Mouse (Mus musculus): ENCODE measurements around the gene Slpi. TPM values are rescaled to one million over a fixed set of nuclear protein-coding genes. Genes with fewer than 3 reads are reported as not detected.
A peak's percentile ranks its signal among the peaks of the same experiment; 100 is the strongest.

The Slpi gene
- polyA plus RNA-seq, 1 experiment from 2014 or later: not detected

GRCm38 (mm10) chr2:164385927-164386763 lies 2.8 kb downstream of the Slpi start:
- DNase-seq (ENCODE audit: low spot score): peak; percentile 53
- no peak overlapping the region for H3K4me3 ChIP-seq
- H3K9me3 ChIP-seq (replicated peaks): no peaks in the 10 kb centered on the region
- 17% methylated on average over 18 of the region's 18 CpGs for WGBS
- peaks cover 24% of the 10 kb centered on the region for H3K4me1 ChIP-seq
- peaks cover 56% of the 10 kb centered on the region for H3K27me3 ChIP-seq (ENCODE audit: low read depth, poor library complexity, severe bottlenecking)
- peak overlapping the region; percentile 55; the same call in 1 of the 2 replicates for H3K27ac ChIP-seq (replicated peaks)
- no peaks in the 10 kb centered on the region for H3K36me3 ChIP-seq

DNA sequence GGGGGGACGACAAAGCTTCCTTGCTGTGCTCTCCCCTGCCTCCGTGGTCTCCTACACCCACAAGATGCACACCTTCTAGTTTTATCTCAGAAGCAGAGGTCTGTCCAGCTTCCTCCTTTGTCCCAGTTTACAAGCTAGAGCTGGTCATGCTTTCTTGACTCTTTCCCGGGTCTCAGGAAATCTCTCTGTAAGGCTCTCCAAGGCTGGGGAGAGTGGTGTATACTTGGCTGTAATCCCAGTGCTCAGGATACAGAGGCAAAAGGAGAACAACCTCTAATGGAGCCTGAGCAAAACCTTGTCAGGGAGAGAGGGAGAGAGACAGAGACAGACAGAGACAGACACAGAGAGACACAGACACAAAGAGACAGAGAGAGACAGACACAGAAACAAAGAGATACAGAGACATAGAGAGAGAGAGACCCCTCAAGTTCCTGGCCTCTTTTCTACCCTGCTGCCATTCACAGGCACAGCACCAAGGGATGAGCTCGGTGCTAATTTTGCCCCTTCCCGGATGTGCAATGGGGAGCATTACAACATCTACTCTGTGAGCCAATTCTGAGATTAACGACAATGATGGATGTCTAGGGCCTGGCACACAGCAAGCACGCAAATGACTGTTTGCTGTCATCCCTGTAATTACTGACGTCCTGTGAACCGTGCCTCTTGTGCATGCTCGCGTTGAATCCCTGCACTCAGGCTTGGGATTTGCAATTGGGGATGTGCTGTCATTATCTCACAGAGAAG lies 5.1 kb downstream of the Slpi start:
- 75% methylated on average over 11 of the region's 11 CpGs for WGBS
- H3K27ac ChIP-seq (replicated peaks): no peak overlapping the region
- DNase-seq (ENCODE audit: low spot score): no peak
- H3K9me3 ChIP-seq (replicated peaks): no peaks in the 10 kb centered on the region
- H3K27me3 ChIP-seq (ENCODE audit: low read depth, poor library complexity, severe bottlenecking): peaks cover 33% of the 10 kb centered on the region
- H3K4me3 ChIP-seq: no peak overlapping the region
- H3K36me3 ChIP-seq: no peaks in the 10 kb centered on the region
- H3K4me1 ChIP-seq: peaks cover 14% of the 10 kb centered on the region

DNA sequence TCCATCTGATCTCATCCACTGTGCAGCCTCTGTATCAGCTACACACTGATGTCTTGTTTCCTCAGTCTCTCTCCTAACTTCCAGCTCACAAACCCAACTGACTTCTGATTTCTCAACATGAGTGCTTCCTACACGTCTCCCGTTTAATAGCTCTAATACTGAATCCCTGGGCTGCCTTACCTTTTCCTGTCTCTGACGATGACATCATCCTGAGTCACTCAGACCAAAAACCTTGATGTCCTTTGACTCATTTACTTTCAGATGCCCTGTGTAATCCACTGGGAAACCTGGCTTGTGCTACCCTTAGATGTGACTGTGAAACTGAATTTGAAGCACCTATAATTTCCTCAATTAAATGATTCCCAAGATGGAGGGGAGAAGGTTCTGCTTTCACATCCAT lies 5.9 kb downstream of the Slpi start:
- Histone ChIP-seq H3K9me3 (replicated peaks) (no peaks in the 10 kb centered on the region), H3K27ac (replicated peaks) (no peak overlapping the region), H3K4me3 (no peak overlapping the region), H3K36me3 (no peaks in the 10 kb centered on the region), H3K4me1 (peaks cover 12% of the 10 kb centered on the region), H3K27me3 (ENCODE audit: low read depth, poor library complexity, severe bottlenecking) (peaks cover 24% of the 10 kb centered on the region)
- no peak for DNase-seq (ENCODE audit: low spot score)
- 86% methylated on average over 3 of the region's 3 CpGs for WGBS

GRCm38 (mm10) chr2:164381726-164382125 lies 7.2 kb downstream of the Slpi start:
- 72% methylated on average over 8 of the region's 8 CpGs for WGBS
- no peak overlapping the region for H3K4me3 ChIP-seq
- H3K4me1 ChIP-seq: peaks cover 12% of the 10 kb centered on the region
- no peaks in the 10 kb centered on the region for H3K9me3 ChIP-seq (replicated peaks)
- no peak for DNase-seq (ENCODE audit: low spot score)
- no peaks in the 10 kb centered on the region for H3K36me3 ChIP-seq
- H3K27me3 ChIP-seq (ENCODE audit: low read depth, poor library complexity, severe bottlenecking): peaks cover 12% of the 10 kb centered on the region
- H3K27ac ChIP-seq (replicated peaks): no peak overlapping the region

DNA sequence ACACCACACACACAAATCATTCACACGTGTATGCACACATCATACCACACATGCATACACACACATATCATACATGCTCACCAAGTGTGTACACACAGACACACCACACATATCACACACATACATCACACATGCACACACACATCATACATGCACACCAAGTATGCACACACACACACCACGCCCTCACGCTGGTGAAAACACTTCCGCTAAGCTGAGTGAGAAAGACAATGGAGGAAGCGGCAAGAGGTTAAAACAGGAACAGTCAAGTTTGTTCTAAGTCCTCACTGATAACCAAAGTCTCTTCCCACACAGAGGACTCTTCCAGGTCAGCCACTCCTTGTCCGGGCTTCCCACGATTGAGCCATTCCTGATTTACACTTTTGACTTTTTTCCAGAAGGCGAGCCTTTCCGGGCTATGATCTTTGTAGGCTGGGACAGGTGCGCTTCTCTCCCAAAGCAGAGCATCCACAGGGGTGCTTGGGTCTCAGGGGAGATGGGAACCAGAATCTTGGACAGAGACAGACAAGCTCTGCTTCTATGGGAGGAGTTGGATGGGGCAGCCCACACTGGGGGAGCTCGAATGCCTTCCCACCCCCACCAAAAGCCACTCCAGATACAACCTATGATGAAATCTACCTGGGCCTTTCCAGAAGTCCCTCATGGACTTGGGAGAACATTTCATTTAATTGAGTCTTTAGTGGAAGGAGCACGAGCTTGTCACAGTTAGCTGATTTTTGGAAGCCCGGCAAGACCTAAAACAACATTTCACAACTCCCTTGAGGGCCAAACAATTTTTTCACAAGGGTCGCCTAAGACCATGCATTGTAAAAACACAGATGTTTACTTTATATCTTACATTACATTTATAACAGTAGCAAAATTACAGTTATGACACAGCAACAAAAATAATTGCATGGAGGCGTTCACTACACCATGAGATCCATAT lies 11.1 kb downstream of the Slpi start:
- no peaks in the 10 kb centered on the region for H3K9me3 ChIP-seq (replicated peaks)
- no peaks in the 10 kb centered on the region for H3K27me3 ChIP-seq (ENCODE audit: low read depth, poor library complexity, severe bottlenecking)
- H3K4me3 ChIP-seq: no peak overlapping the region
- H3K36me3 ChIP-seq: no peaks in the 10 kb centered on the region
- no peaks in the 10 kb centered on the region for H3K4me1 ChIP-seq
- no peak overlapping the region for H3K27ac ChIP-seq (replicated peaks)
- 92% methylated on average over 15 of the region's 15 CpGs for WGBS
- DNase-seq (ENCODE audit: low spot score): no peak

DNA sequence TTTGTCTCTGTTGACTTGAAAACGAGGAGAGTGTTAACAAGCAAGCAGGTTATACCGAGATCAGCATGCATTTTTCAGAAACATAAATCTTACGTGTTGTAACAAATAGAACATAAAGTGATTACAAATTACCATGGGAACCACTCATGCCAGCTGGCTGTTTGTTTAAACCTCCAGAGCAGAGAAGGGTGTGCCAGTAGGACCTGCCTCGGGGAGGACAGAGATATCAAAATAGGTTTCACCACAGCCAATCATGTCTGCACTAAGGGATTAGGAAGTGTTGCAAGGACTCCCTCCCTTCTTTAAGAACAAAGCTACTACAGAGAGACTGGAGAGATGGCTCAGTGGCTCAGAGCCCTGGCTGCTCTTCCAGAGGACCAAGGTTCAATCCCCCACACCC lies 15.7 kb downstream of the Slpi start:
- H3K4me3 ChIP-seq: no peak overlapping the region
- no peak overlapping the region for H3K27ac ChIP-seq (replicated peaks)
- H3K27me3 ChIP-seq (ENCODE audit: low read depth, poor library complexity, severe bottlenecking): no peaks in the 10 kb centered on the region
- H3K4me1 ChIP-seq: no peaks in the 10 kb centered on the region
- H3K36me3 ChIP-seq: no peaks in the 10 kb centered on the region
- DNase-seq (ENCODE audit: low spot score): no peak
- 66% methylated on average over 4 of the region's 4 CpGs for WGBS
- H3K9me3 ChIP-seq (replicated peaks): no peaks in the 10 kb centered on the region

GRCm38 (mm10) chr2:164372408-164373053 lies 16.4 kb downstream of the Slpi start:
- Histone ChIP-seq H3K27me3 (ENCODE audit: low read depth, poor library complexity, severe bottlenecking) (no peaks in the 10 kb centered on the region), H3K9me3 (replicated peaks) (no peaks in the 10 kb centered on the region), H3K27ac (replicated peaks) (no peak overlapping the region), H3K4me1 (no peaks in the 10 kb centered on the region), H3K36me3 (no peaks in the 10 kb centered on the region), H3K4me3 (no peak overlapping the region)
- DNase-seq (ENCODE audit: low spot score): no peak
- WGBS: 42% methylated on average over 3 of the region's 3 CpGs

- Histone ChIP-seq H3K9me3 (replicated peaks) (no peaks in the 10 kb centered on the region), H3K36me3 (no peaks in the 10 kb centered on the region), H3K27me3 (ENCODE audit: low read depth, poor library complexity, severe bottlenecking) (no peaks in the 10 kb centered on the region), H3K4me3 (no peak overlapping the region), H3K27ac (replicated peaks) (no peak overlapping the region), H3K4me1 (no peaks in the 10 kb centered on the region)
- no peak for DNase-seq (ENCODE audit: low spot score)
- 90% methylated on average over 3 of the region's 3 CpGs for WGBS
Observed at GRCm38 (mm10) chr2:164371371-164371770, 17.5 kb downstream of the Slpi start.

- Histone ChIP-seq H3K36me3 (no peaks in the 10 kb centered on the region), H3K27ac (replicated peaks) (no peak overlapping the region), H3K4me1 (no peaks in the 10 kb centered on the region), H3K9me3 (replicated peaks) (no peaks in the 10 kb centered on the region), H3K27me3 (ENCODE audit: low read depth, poor library complexity, severe bottlenecking) (no peaks in the 10 kb centered on the region), H3K4me3 (no peak overlapping the region)
- 86% methylated on average over 6 of the region's 6 CpGs for WGBS
- DNase-seq (ENCODE audit: low spot score): no peak
Observed at GRCm38 (mm10) chr2:164368620-164369105, 20.2 kb downstream of the Slpi start.

- no peaks in the 10 kb centered on the region for H3K4me1 ChIP-seq
- H3K27me3 ChIP-seq (ENCODE audit: low read depth, poor library complexity, severe bottlenecking): no peaks in the 10 kb centered on the region
- WGBS: 73% methylated on average over 3 of the region's 3 CpGs
- H3K27ac ChIP-seq (replicated peaks): no peak overlapping the region
- H3K36me3 ChIP-seq: no peaks in the 10 kb centered on the region
- no peak for DNase-seq (ENCODE audit: low spot score)
- H3K4me3 ChIP-seq: no peak overlapping the region
- H3K9me3 ChIP-seq (replicated peaks): no peaks in the 10 kb centered on the region
Observed at GRCm38 (mm10) chr2:164366947-164367346, 21.9 kb downstream of the Slpi start.

DNA sequence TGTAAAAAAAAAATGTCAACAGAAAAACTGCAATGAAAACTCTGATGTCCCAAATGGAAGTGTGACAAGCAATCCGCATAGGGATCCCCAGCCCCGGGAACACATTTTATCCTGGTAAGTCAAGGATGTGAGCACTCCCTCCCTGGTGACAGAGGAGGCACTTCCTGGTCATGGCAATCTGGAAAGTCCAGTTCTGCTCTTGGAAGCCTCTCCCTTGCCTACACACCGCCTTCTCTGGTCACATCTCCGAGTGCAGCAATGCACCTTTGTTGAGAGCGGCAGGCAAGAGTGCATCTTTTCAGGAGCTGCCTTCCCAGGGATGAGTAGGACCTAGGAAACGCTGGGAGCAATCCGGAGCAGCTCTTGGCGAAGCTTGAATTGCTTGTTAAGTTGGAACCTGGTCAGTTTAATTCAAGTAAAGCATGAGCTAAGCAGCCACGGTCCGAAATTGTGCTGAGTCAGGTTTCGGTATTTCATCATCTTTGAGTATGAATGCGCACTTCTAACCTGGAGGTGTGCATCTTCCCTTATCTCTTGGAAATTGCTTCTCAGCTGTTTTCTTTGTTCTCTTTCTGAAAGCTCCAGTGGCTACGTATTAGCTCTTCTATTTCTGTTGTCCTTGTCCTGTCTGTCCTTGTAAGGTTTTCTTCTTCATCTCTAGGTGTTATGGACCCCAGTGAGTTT lies 27.8 kb downstream of the Slpi start:
- 33% methylated on average over 13 of the region's 13 CpGs for WGBS
- Histone ChIP-seq H3K4me3 (no peak overlapping the region), H3K36me3 (no peaks in the 10 kb centered on the region)

More for the DNA sequence above, 27.8 kb downstream of the Slpi start:
- Histone ChIP-seq H3K27me3 (ENCODE audit: low read depth, poor library complexity, severe bottlenecking) (0 out of 2 replicates have a peak, but pooled peaks cover 5% of the 10 kb centered on the region), H3K9me3 (replicated peaks) (no peaks in the 10 kb centered on the region), H3K4me1 (peaks cover 9% of the 10 kb centered on the region), H3K27ac (replicated peaks) (no peak overlapping the region)
- no peak for DNase-seq (ENCODE audit: low spot score)

Measured in midbrain, embryonic 10.5 days (tissue).